Mouse (Mus musculus) myocyte (in vitro differentiated cells): ENCODE results near the gene Tmem145.

ENCODE experiments used
- MYOG ChIP-seq, 3 experiments: IDR thresholded peaks; one replicate each; pipeline ENCODE4 v1.6.1; 2011; ENCODE audit warnings: control low read depth in 2 of 3, low read depth in 2 of 3, mild to moderate bottlenecking in 2 of 3; ENCODE audit not compliant: insufficient read length in 2 of 3, control insufficient read depth in 1 of 3, insufficient read depth in 1 of 3
- POLR2A ChIP-seq: IDR thresholded peaks from one replicate; pipeline ENCODE4 v1.6.1; 2011; ENCODE audit warnings: low read depth, mild to moderate bottlenecking, control low read depth, moderate library complexity; ENCODE audit not compliant: insufficient read length
- POLR2AphosphoS2 ChIP-seq: IDR thresholded peaks from one replicate; pipeline ENCODE4 v1.6.1; 2011; ENCODE audit warnings: low read depth, control low read depth; ENCODE audit not compliant: insufficient read length
- SRF ChIP-seq: IDR thresholded peaks from one replicate; pipeline ENCODE4 v1.6.1; 2011; ENCODE audit warnings: low read depth; ENCODE audit not compliant: control insufficient read depth, insufficient read length
- TCF12 ChIP-seq: IDR thresholded peaks from one replicate; pipeline ENCODE4 v1.6.1; 2011; ENCODE audit warnings: mild to moderate bottlenecking, control low read depth; ENCODE audit not compliant: poor library complexity, insufficient read depth, severe bottlenecking
- USF1 ChIP-seq: IDR thresholded peaks from one replicate; pipeline ENCODE4 v1.6.1; 2011; ENCODE audit warnings: low read depth, mild to moderate bottlenecking, control low read depth, moderate library complexity

DNA sequence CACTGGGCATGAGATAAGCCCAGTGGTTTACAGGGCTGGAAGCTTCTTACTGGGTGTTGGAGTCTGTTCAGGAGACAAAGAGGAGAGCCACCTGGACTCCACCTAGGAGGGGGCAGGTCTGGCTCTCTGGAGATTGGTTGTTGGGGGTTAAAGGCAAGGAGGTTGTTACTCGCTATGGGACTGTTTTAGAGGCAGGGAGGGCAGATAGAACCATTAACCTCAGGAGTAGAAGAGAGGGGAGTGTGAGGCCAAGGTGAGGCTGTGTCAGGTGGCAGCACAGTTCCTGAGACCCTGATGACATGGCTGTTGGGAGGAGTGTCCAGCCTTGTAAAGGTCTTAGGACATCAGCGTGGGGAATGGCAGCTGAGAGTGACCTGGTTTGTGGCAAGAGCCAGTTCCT lies 21.7 kb upstream of the Tmem145 start:
- TF ChIP-seq POLR2A (no peak), TCF12 (no peak), USF1 (no peak), MYOG (IDR thresholded peaks at IDR 0.05; ENCODE audit: control insufficient read depth in 1 of 3, insufficient read depth in 1 of 3, insufficient read length in 2 of 3, low read depth in 2 of 3) (no peak), POLR2AphosphoS2 (no peak), SRF (no peak)
